Mouse (Mus musculus): ENCODE measurements at regions not wholly inside any gene's neighbourhood (a gene's known extent, or its start where the extent isn't known, plus 50 kb on each side); places are given as distances from the start of the nearest gene placed in this dataset.
A peak's percentile ranks its signal among the peaks of the same experiment; 100 is the strongest.

GRCm38 (mm10) chr15:29356395-29356794 is 816.0 kb upstream of the Ctnnd2 start:
- no peak for DNase-seq (ENCODE audit: low spot score in 2 of 2)

GRCm38 (mm10) chr15:29399881-29400280 is 772.5 kb upstream of the Ctnnd2 start:
- DNase-seq (ENCODE audit: low spot score in 2 of 2), result no peak

- no peak for DNase-seq (ENCODE audit: low spot score in 2 of 2)
These were observed 739.2 kb upstream of the Ctnnd2 start for GRCm38 (mm10) chr15:29433033-29433739.

GRCm38 (mm10) chr15:29437699-29438326 is 734.6 kb upstream of the Ctnnd2 start:
- DNase-seq (ENCODE audit: low spot score in 2 of 2), result no peak

GRCm38 (mm10) chr15:29447876-29448275 is 724.5 kb upstream of the Ctnnd2 start:
- DNase-seq (ENCODE audit: low spot score in 2 of 2), result peak; percentile 7 to 29

GRCm38 (mm10) chr15:29485136-29485535 is 687.3 kb upstream of the Ctnnd2 start:
- no peak for DNase-seq (ENCODE audit: low spot score in 2 of 2)

GRCm38 (mm10) chr15:29529974-29530373 is 642.4 kb upstream of the Ctnnd2 start:
- no peak for DNase-seq (ENCODE audit: low spot score in 2 of 2)

- DNase-seq (ENCODE audit: low spot score in 2 of 2), result no peak
These were observed 604.0 kb upstream of the Ctnnd2 start for GRCm38 (mm10) chr15:29568411-29568810.
